Mouse (Mus musculus) forebrain, embryonic 14.5 days (tissue): ENCODE results near the gene Pecr. TPM values are rescaled to one million over a fixed set of nuclear protein-coding genes. Genes with fewer than 3 reads are reported as not detected.

Experiments used
- ATAC-seq: fragments of 200-750 bp; cut with Nextera tagmentation; 2 replicates; pipeline ENCODE4 v1.8.0; 2017; ENCODE audit warnings: mild to moderate bottlenecking, moderate library complexity
- DNase-seq: peaks from one replicate; pipeline ENCODE4 v3.0.0-alpha.2; 2015; ENCODE audit warnings: low spot score
- H3K27ac ChIP-seq: fragments of 300-500 bp; sonication (generic); 2 replicates; pipeline ENCODE4 v1.5.1; 2014; ENCODE audit warnings: low read depth, mild to moderate bottlenecking, control low read depth, low read length, moderate library complexity
- H3K27me3 ChIP-seq: fragments of 300-500 bp; sonication (generic); replicated peaks from 2 replicates; pipeline ENCODE4 v1.6.1; 2014; ENCODE audit warnings: low read length, control low read depth, mixed read lengths; ENCODE audit not compliant: control insufficient read depth, insufficient read depth
- H3K36me3 ChIP-seq: fragments of 300-500 bp; sonication (generic); 2 replicates; pipeline ENCODE4 v1.6.1; 2014; ENCODE audit warnings: low read length, control low read depth; ENCODE audit not compliant: control insufficient read depth, insufficient read depth
- H3K4me1 ChIP-seq: fragments of 300-500 bp; sonication (generic); 2 replicates; pipeline ENCODE4 v1.6.1; 2014; ENCODE audit warnings: antibody characterized with exemption, low read length, control low read depth; ENCODE audit not compliant: control insufficient read depth, insufficient read depth
- H3K4me2 ChIP-seq: fragments of 300-500 bp; sonication (generic); 2 replicates; pipeline ENCODE4 v1.6.1; 2014; ENCODE audit warnings: mild to moderate bottlenecking, control low read depth, low read length
- H3K4me3 ChIP-seq: fragments of 300-500 bp; sonication (generic); 2 replicates; pipeline ENCODE4 v1.5.1; 2014; ENCODE audit warnings: low read depth, low read length, control low read depth
- H3K9ac ChIP-seq: fragments of 300-500 bp; sonication (generic); 2 replicates; pipeline ENCODE4 v1.6.1; 2014; ENCODE audit warnings: mild to moderate bottlenecking, low read length, control low read depth, moderate library complexity
- H3K9me3 ChIP-seq: fragments of 300-500 bp; sonication (generic); replicated peaks from 2 replicates; pipeline ENCODE4 v1.6.1; 2016; ENCODE audit warnings: low read length, control low read depth, mixed read lengths; ENCODE audit not compliant: control insufficient read depth
- WGBS: fragments of 180-500 bp; shearing (Covaris S2); extraction: QIAGEN DNeasy Blood & Tissue Kit; methylation state at CpG from one replicate; pipeline ENCODE4 v1.1.7; 2014; 5-methylcytosine and 5-hydroxymethylcytosine counted together
- polyA plus RNA-seq: library from polyadenylated mRNA; unstranded; fragments of >200 nt; fragmentation: Nextera tagmentation; extraction: Ambion mirVana; gene quantifications from 2 replicates; pipeline ENCODE4 v1.2.1, GENCODE M21; 2014

The Pecr gene
- polyA plus RNA-seq, 1 experiment from 2014 or later, result 10.3 TPM

GRCm38 (mm10) chr1:72278085-72278484 is 6.0 kb downstream of the Pecr start:
- H3K27me3 ChIP-seq, result no peaks in the 10 kb centered on the region
- WGBS, result 86% methylated on average over 3 of the region's 3 CpGs
- H3K9me3 ChIP-seq, result no peaks in the 10 kb centered on the region
- no peak overlapping the region for H3K9ac ChIP-seq
- ATAC-seq (no peak), DNase-seq (no peak)
- H3K27ac ChIP-seq, result no peak overlapping the region
- no peaks in the 10 kb centered on the region for H3K4me1 ChIP-seq
- H3K4me3 ChIP-seq, result no peak overlapping the region
- 0 out of 2 replicates have a peak, but pooled peaks cover 2% of the 10 kb centered on the region for H3K36me3 ChIP-seq
- H3K4me2 ChIP-seq, result no peak overlapping the region

DNA sequence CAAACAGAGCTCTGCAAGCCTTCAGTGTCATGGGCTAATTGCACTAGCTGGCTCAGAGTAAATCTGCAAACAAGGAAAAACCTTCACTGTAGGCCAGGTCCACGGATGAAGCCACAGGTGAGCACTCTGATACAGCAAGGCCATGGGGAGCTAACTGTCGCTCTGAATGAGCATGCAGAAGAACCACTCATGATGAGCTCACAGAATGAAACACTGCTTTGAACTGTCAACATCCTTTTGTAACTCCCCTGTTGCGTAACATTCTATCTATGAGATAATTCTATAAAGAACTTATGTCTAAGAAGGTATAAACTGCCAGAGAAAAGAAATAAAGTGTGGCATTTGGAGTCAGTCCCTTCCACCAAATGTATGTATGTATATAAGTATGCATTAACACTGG is 21.0 kb downstream of the Pecr start:
- Histone ChIP-seq H3K27ac (no peak overlapping the region), H3K4me3 (no peak overlapping the region), H3K27me3 (no peaks in the 10 kb centered on the region), H3K36me3 (peaks cover 5% of the 10 kb centered on the region; the same call in 1 of the 2 replicates), H3K9me3 (no peaks in the 10 kb centered on the region), H3K4me2 (no peak overlapping the region), H3K4me1 (no peaks in the 10 kb centered on the region), H3K9ac (no peak overlapping the region)
- 92% methylated on average over 3 of the region's 3 CpGs for WGBS
- ATAC-seq (no peak), DNase-seq (no peak)

- Histone ChIP-seq H3K9me3 (no peaks in the 10 kb centered on the region), H3K9ac (no peak overlapping the region; the same call in 1 of the 2 replicates), H3K4me1 (peaks cover 15% of the 10 kb centered on the region), H3K4me2 (peak overlapping the region; percentile 53), H3K4me3 (peak overlapping the region; percentile 37; the same call in 1 of the 2 replicates), H3K27ac (no peak overlapping the region), H3K36me3 (no peaks in the 10 kb centered on the region), H3K27me3 (no peaks in the 10 kb centered on the region)
- DNase-seq, result peak; percentile 20
- ATAC-seq, result no peak
- 82% methylated on average over 9 of the region's 9 CpGs for WGBS
Measured at GRCm38 (mm10) chr1:72256381-72257256, 27.5 kb downstream of the Pecr start.

DNA sequence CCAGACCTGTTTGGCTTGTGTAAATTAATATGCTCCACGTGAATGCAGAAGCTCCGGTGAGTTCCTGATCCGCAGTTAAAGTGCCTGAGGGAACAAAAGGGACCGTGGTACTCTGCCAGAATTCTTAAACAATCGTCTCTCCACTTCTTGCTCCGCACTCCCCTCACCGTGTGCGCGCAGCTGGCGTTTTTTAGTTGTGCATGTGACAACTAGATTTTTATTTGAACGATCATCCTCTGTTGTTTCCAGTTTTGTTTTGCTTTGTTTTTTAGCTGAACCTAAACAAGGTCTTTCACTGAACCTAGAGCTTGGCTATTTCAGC is 28.3 kb downstream of the Pecr start:
- ATAC-seq (no peak), DNase-seq (peak; percentile 68)
- Histone ChIP-seq H3K4me1 (peaks cover 15% of the 10 kb centered on the region), H3K27ac (peak overlapping the region; percentile 86), H3K9me3 (no peaks in the 10 kb centered on the region), H3K4me3 (peak overlapping the region; percentile 37), H3K27me3 (no peaks in the 10 kb centered on the region), H3K9ac (peak overlapping the region; percentile 64), H3K36me3 (no peaks in the 10 kb centered on the region), H3K4me2 (peak overlapping the region; percentile 53)
- WGBS, result 18% methylated on average over 11 of the region's 11 CpGs

- DNase-seq, result peak; percentile 89
- WGBS, result 5% methylated on average over 15 of the region's 15 CpGs
- Histone ChIP-seq H3K27ac (peak overlapping the region; percentile 86), H3K4me3 (peak overlapping the region; percentile 37), H3K9me3 (no peaks in the 10 kb centered on the region), H3K36me3 (no peaks in the 10 kb centered on the region), H3K4me2 (peak overlapping the region; percentile 53), H3K9ac (peak overlapping the region; percentile 64), H3K4me1 (peaks cover 15% of the 10 kb centered on the region), H3K27me3 (no peaks in the 10 kb centered on the region)
- ATAC-seq, result peak; percentile 85
Measured at GRCm38 (mm10) chr1:72255062-72255853, 28.9 kb downstream of the Pecr start.

DNA sequence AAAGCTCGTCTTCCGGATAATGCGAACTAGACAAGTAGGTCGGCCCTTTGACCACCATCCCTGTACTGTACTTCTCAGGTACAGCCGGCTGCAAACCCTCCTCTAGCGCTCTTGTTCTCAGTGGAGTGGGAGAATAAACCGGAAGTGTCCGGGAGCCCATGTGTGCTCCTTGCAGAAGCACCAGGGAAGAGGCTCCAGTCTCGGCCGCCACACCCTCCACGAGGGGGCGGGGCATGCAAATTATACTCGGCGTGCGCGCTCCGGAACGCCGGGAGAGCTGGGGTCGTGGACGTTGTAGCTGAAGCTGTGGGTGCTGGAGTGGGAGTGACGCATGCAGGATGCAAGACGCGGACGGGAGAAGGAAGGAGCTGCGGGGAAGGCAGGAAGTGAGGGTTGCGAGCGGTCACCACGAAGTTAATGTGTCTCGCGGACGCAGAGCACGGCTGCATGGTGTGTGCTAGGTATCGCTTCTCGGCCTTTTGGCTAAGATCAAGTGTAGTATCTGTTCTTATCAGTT is 29.5 kb downstream of the Pecr start:
- Histone ChIP-seq H3K9ac (peak overlapping the region; percentile 64), H3K36me3 (no peaks in the 10 kb centered on the region), H3K27ac (peak overlapping the region; percentile 86), H3K4me3 (peak overlapping the region; percentile 37), H3K4me1 (peaks cover 15% of the 10 kb centered on the region), H3K4me2 (peak overlapping the region; percentile 53), H3K9me3 (no peaks in the 10 kb centered on the region), H3K27me3 (no peaks in the 10 kb centered on the region)
- peak; percentile 93 for DNase-seq
- 1% methylated on average over 35 of the region's 35 CpGs for WGBS
- ATAC-seq, result peak; percentile 94

- 33% methylated on average over 11 of the region's 11 CpGs for WGBS
- H3K9ac ChIP-seq, result peak overlapping the region; percentile 64; the same call in 1 of the 2 replicates
- H3K27me3 ChIP-seq, result no peaks in the 10 kb centered on the region
- peaks cover 15% of the 10 kb centered on the region for H3K4me1 ChIP-seq
- H3K9me3 ChIP-seq, result no peaks in the 10 kb centered on the region
- peak overlapping the region; percentile 53 for H3K4me2 ChIP-seq
- DNase-seq (peak; percentile 50), ATAC-seq (peak; percentile 25)
- H3K36me3 ChIP-seq, result no peaks in the 10 kb centered on the region
- H3K4me3 ChIP-seq, result peak overlapping the region; percentile 37
- peak overlapping the region; percentile 86; the same call in 1 of the 2 replicates for H3K27ac ChIP-seq
Measured at GRCm38 (mm10) chr1:72253881-72254491, 30.1 kb downstream of the Pecr start.

GRCm38 (mm10) chr1:72251806-72252205 is 32.3 kb downstream of the Pecr start:
- Histone ChIP-seq H3K4me1 (peaks cover 15% of the 10 kb centered on the region), H3K9me3 (no peaks in the 10 kb centered on the region), H3K9ac (no peak overlapping the region), H3K36me3 (no peaks in the 10 kb centered on the region), H3K4me3 (no peak overlapping the region), H3K27ac (no peak overlapping the region), H3K4me2 (no peak overlapping the region), H3K27me3 (no peaks in the 10 kb centered on the region)
- no peak for DNase-seq
- 86% methylated on average over 1 of the region's 1 CpGs for WGBS
- ATAC-seq, result no peak
